Mouse (Mus musculus): ENCODE data around the gene Slco2a1. TPM values are rescaled to one million over a fixed set of nuclear protein-coding genes. Genes with fewer than 3 reads are reported as not detected.
A peak's percentile ranks its signal among the peaks of the same experiment; 100 is the strongest.

Gene Slco2a1
- polyA plus RNA-seq, 1 experiment from 2014 or later = 7.0 TPM

- Histone ChIP-seq H3K27ac (ENCODE audit: low read depth) (no peak overlapping the region), H3K4me1 (replicated peaks; ENCODE audit: control insufficient read depth, insufficient read depth, low read length) (peaks cover 4% of the 10 kb centered on the region; the same call in 1 of the 2 replicates), H3K9me3 (ENCODE audit: control insufficient read depth, low read length) (no peaks in the 10 kb centered on the region), H3K9ac (ENCODE audit: low read length) (no peak overlapping the region), H3K4me2 (ENCODE audit: low read length) (no peak overlapping the region), H3K4me3 (ENCODE audit: low read depth, low read length) (no peak overlapping the region), H3K36me3 (ENCODE audit: control insufficient read depth, insufficient read depth, low read length) (no peaks in the 10 kb centered on the region), H3K27me3 (replicated peaks; ENCODE audit: control insufficient read depth, insufficient read depth, low read length) (no peaks in the 10 kb centered on the region)
- 17% methylated on average over 5 of the region's 5 CpGs for WGBS
- ATAC-seq (replicated peaks; ENCODE audit: low FRiP score, low TSS enrichment, low read depth) (no peak), DNase-seq (ENCODE audit: low spot score) (peak; percentile 82)
Observed at GRCm38 (mm10) chr9:103013366-103013765, 24.9 kb downstream of the Slco2a1 start.

- ATAC-seq (replicated peaks; ENCODE audit: low FRiP score, low TSS enrichment, low read depth) (no peak), DNase-seq (ENCODE audit: low spot score) (no peak)
- 79% methylated on average over 12 of the region's 12 CpGs for WGBS
- Histone ChIP-seq H3K4me3 (ENCODE audit: low read depth, low read length) (no peak overlapping the region), H3K27ac (ENCODE audit: low read depth) (no peak overlapping the region), H3K9me3 (ENCODE audit: control insufficient read depth, low read length) (no peaks in the 10 kb centered on the region), H3K9ac (ENCODE audit: low read length) (no peak overlapping the region), H3K27me3 (replicated peaks; ENCODE audit: control insufficient read depth, insufficient read depth, low read length) (no peaks in the 10 kb centered on the region), H3K36me3 (ENCODE audit: control insufficient read depth, insufficient read depth, low read length) (no peaks in the 10 kb centered on the region), H3K4me2 (ENCODE audit: low read length) (no peak overlapping the region), H3K4me1 (replicated peaks; ENCODE audit: control insufficient read depth, insufficient read depth, low read length) (no peaks in the 10 kb centered on the region)
Observed at GRCm38 (mm10) chr9:103014686-103015085, 26.2 kb downstream of the Slco2a1 start.

GRCm38 (mm10) chr9:103024116-103024515 is 35.6 kb downstream of the Slco2a1 start:
- WGBS = 77% methylated on average over 4 of the region's 4 CpGs
- H3K27me3 ChIP-seq (replicated peaks; ENCODE audit: control insufficient read depth, insufficient read depth, low read length) = no peaks in the 10 kb centered on the region

GRCm38 (mm10) chr9:103027150-103027889 is 38.8 kb downstream of the Slco2a1 start:
- Histone ChIP-seq H3K36me3 (ENCODE audit: control insufficient read depth, insufficient read depth, low read length) (no peaks in the 10 kb centered on the region), H3K9ac (ENCODE audit: low read length) (no peak overlapping the region), H3K4me3 (ENCODE audit: low read depth, low read length) (no peak overlapping the region), H3K9me3 (ENCODE audit: control insufficient read depth, low read length) (no peaks in the 10 kb centered on the region), H3K27me3 (replicated peaks; ENCODE audit: control insufficient read depth, insufficient read depth, low read length) (no peaks in the 10 kb centered on the region), H3K4me2 (ENCODE audit: low read length) (no peak overlapping the region), H3K4me1 (replicated peaks; ENCODE audit: control insufficient read depth, insufficient read depth, low read length) (0 out of 2 replicates have a peak, but pooled peaks cover 3% of the 10 kb centered on the region), H3K27ac (ENCODE audit: low read depth) (no peak overlapping the region)
- ATAC-seq (replicated peaks; ENCODE audit: low FRiP score, low TSS enrichment, low read depth) (no peak), DNase-seq (ENCODE audit: low spot score) (no peak)
- 72% methylated on average over 11 of the region's 11 CpGs for WGBS

More at GRCm38 (mm10) chr9:103024116-103024515, 35.6 kb downstream of the Slco2a1 start:
- no peak overlapping the region for H3K4me2 ChIP-seq (ENCODE audit: low read length)
- no peaks in the 10 kb centered on the region for H3K36me3 ChIP-seq (ENCODE audit: control insufficient read depth, insufficient read depth, low read length)
- H3K9ac ChIP-seq (ENCODE audit: low read length) = no peak overlapping the region
- H3K4me1 ChIP-seq (replicated peaks; ENCODE audit: control insufficient read depth, insufficient read depth, low read length) = no peaks in the 10 kb centered on the region
- no peak overlapping the region for H3K27ac ChIP-seq (ENCODE audit: low read depth)
- no peaks in the 10 kb centered on the region for H3K9me3 ChIP-seq (ENCODE audit: control insufficient read depth, low read length)
- no peak for ATAC-seq (replicated peaks; ENCODE audit: low FRiP score, low TSS enrichment, low read depth)
- no peak overlapping the region for H3K4me3 ChIP-seq (ENCODE audit: low read depth, low read length)
- DNase-seq (ENCODE audit: low spot score) = no peak

- Histone ChIP-seq H3K9me3 (ENCODE audit: control insufficient read depth, low read length) (no peaks in the 10 kb centered on the region), H3K27me3 (replicated peaks; ENCODE audit: control insufficient read depth, insufficient read depth, low read length) (no peaks in the 10 kb centered on the region), H3K4me1 (replicated peaks; ENCODE audit: control insufficient read depth, insufficient read depth, low read length) (0 out of 2 replicates have a peak, but pooled peaks cover 4% of the 10 kb centered on the region), H3K27ac (ENCODE audit: low read depth) (no peak overlapping the region), H3K9ac (ENCODE audit: low read length) (no peak overlapping the region), H3K4me3 (ENCODE audit: low read depth, low read length) (no peak overlapping the region), H3K36me3 (ENCODE audit: control insufficient read depth, insufficient read depth, low read length) (no peaks in the 10 kb centered on the region), H3K4me2 (ENCODE audit: low read length) (no peak overlapping the region)
- 63% methylated on average over 8 of the region's 8 CpGs for WGBS
- ATAC-seq (replicated peaks; ENCODE audit: low FRiP score, low TSS enrichment, low read depth) (no peak), DNase-seq (ENCODE audit: low spot score) (no peak)
Observed at GRCm38 (mm10) chr9:103029012-103029411, 40.5 kb downstream of the Slco2a1 start.

- H3K4me2 ChIP-seq (ENCODE audit: low read length) = no peak overlapping the region
- H3K4me1 ChIP-seq (replicated peaks; ENCODE audit: control insufficient read depth, insufficient read depth, low read length) = 0 out of 2 replicates have a peak, but pooled peaks cover 4% of the 10 kb centered on the region
Observed at GRCm38 (mm10) chr9:103030041-103030440, 41.5 kb downstream of the Slco2a1 start.

GRCm38 (mm10) chr9:103031211-103031610 is 42.7 kb downstream of the Slco2a1 start:
- no peaks in the 10 kb centered on the region for H3K9me3 ChIP-seq (ENCODE audit: control insufficient read depth, low read length)
- H3K36me3 ChIP-seq (ENCODE audit: control insufficient read depth, insufficient read depth, low read length) = no peaks in the 10 kb centered on the region
- WGBS = 59% methylated on average over 5 of the region's 5 CpGs
- ATAC-seq (replicated peaks; ENCODE audit: low FRiP score, low TSS enrichment, low read depth) (no peak), DNase-seq (ENCODE audit: low spot score) (no peak)
- no peak overlapping the region for H3K4me3 ChIP-seq (ENCODE audit: low read depth, low read length)
- H3K27ac ChIP-seq (ENCODE audit: low read depth) = no peak overlapping the region
- H3K4me2 ChIP-seq (ENCODE audit: low read length) = no peak overlapping the region
- no peaks in the 10 kb centered on the region for H3K27me3 ChIP-seq (replicated peaks; ENCODE audit: control insufficient read depth, insufficient read depth, low read length)
- H3K4me1 ChIP-seq (replicated peaks; ENCODE audit: control insufficient read depth, insufficient read depth, low read length) = 0 out of 2 replicates have a peak, but pooled peaks cover 4% of the 10 kb centered on the region
- no peak overlapping the region for H3K9ac ChIP-seq (ENCODE audit: low read length)

More at GRCm38 (mm10) chr9:103030041-103030440, 41.5 kb downstream of the Slco2a1 start:
- WGBS = 78% methylated on average over 2 of the region's 2 CpGs
- Histone ChIP-seq H3K9me3 (ENCODE audit: control insufficient read depth, low read length) (no peaks in the 10 kb centered on the region), H3K27ac (ENCODE audit: low read depth) (no peak overlapping the region), H3K27me3 (replicated peaks; ENCODE audit: control insufficient read depth, insufficient read depth, low read length) (no peaks in the 10 kb centered on the region), H3K9ac (ENCODE audit: low read length) (no peak overlapping the region), H3K4me3 (ENCODE audit: low read depth, low read length) (no peak overlapping the region), H3K36me3 (ENCODE audit: control insufficient read depth, insufficient read depth, low read length) (no peaks in the 10 kb centered on the region)
- no peak for DNase-seq (ENCODE audit: low spot score)
- no peak for ATAC-seq (replicated peaks; ENCODE audit: low FRiP score, low TSS enrichment, low read depth)

- Histone ChIP-seq H3K4me2 (ENCODE audit: low read length) (no peak overlapping the region), H3K36me3 (ENCODE audit: control insufficient read depth, insufficient read depth, low read length) (no peaks in the 10 kb centered on the region), H3K9ac (ENCODE audit: low read length) (no peak overlapping the region), H3K9me3 (ENCODE audit: control insufficient read depth, low read length) (no peaks in the 10 kb centered on the region), H3K27ac (ENCODE audit: low read depth) (no peak overlapping the region), H3K4me1 (replicated peaks; ENCODE audit: control insufficient read depth, insufficient read depth, low read length) (0 out of 2 replicates have a peak, but pooled peaks cover 4% of the 10 kb centered on the region), H3K4me3 (ENCODE audit: low read depth, low read length) (no peak overlapping the region), H3K27me3 (replicated peaks; ENCODE audit: control insufficient read depth, insufficient read depth, low read length) (no peaks in the 10 kb centered on the region)
- 67% methylated on average over 8 of the region's 8 CpGs for WGBS
- ATAC-seq (replicated peaks; ENCODE audit: low FRiP score, low TSS enrichment, low read depth) = no peak
- DNase-seq (ENCODE audit: low spot score) = no peak
Observed at GRCm38 (mm10) chr9:103032193-103032592, 43.7 kb downstream of the Slco2a1 start.

GRCm38 (mm10) chr9:103033381-103033780 is 44.9 kb downstream of the Slco2a1 start:
- ATAC-seq (replicated peaks; ENCODE audit: low FRiP score, low TSS enrichment, low read depth) = no peak
- 75% methylated on average over 3 of the region's 3 CpGs for WGBS
- H3K27ac ChIP-seq (ENCODE audit: low read depth) = no peak overlapping the region
- H3K4me1 ChIP-seq (replicated peaks; ENCODE audit: control insufficient read depth, insufficient read depth, low read length) = 0 out of 2 replicates have a peak, but pooled peaks cover 4% of the 10 kb centered on the region
- no peak overlapping the region for H3K9ac ChIP-seq (ENCODE audit: low read length)
- no peak for DNase-seq (ENCODE audit: low spot score)
- H3K36me3 ChIP-seq (ENCODE audit: control insufficient read depth, insufficient read depth, low read length) = no peaks in the 10 kb centered on the region
- no peak overlapping the region for H3K4me2 ChIP-seq (ENCODE audit: low read length)
- H3K9me3 ChIP-seq (ENCODE audit: control insufficient read depth, low read length) = no peaks in the 10 kb centered on the region
- no peaks in the 10 kb centered on the region for H3K27me3 ChIP-seq (replicated peaks; ENCODE audit: control insufficient read depth, insufficient read depth, low read length)
- H3K4me3 ChIP-seq (ENCODE audit: low read depth, low read length) = no peak overlapping the region

Measured in intestine, embryonic 14.5 days (tissue).